Mouse (Mus musculus) gastrocnemius, postnatal 14 days (tissue): ENCODE results near the gene Asic2. TPM values are rescaled to one million over a fixed set of nuclear protein-coding genes. Genes with fewer than 3 reads are reported as not detected.

Experiments
- DNase-seq: peaks from one replicate; pipeline ENCODE4 v3.0.0; 2021; ENCODE audit warnings: mixed read lengths
- intact Hi-C: fragments of 180-260 bp; cut with DNase I; formaldehyde crosslinking; loops from one replicate; pipeline ENCODE4 v1.15.1; 2025; ENCODE audit warnings: low total_unique reads
- total RNA-seq, 2 experiments: library from RNA; stranded (reverse); gene quantifications; 2 replicates each; pipeline ENCODE4 v1.2.3; 2021

Gene Asic2
- total RNA-seq, 2 experiments from 2014 or later, result 0.06 TPM; not detected in 1

DNA sequence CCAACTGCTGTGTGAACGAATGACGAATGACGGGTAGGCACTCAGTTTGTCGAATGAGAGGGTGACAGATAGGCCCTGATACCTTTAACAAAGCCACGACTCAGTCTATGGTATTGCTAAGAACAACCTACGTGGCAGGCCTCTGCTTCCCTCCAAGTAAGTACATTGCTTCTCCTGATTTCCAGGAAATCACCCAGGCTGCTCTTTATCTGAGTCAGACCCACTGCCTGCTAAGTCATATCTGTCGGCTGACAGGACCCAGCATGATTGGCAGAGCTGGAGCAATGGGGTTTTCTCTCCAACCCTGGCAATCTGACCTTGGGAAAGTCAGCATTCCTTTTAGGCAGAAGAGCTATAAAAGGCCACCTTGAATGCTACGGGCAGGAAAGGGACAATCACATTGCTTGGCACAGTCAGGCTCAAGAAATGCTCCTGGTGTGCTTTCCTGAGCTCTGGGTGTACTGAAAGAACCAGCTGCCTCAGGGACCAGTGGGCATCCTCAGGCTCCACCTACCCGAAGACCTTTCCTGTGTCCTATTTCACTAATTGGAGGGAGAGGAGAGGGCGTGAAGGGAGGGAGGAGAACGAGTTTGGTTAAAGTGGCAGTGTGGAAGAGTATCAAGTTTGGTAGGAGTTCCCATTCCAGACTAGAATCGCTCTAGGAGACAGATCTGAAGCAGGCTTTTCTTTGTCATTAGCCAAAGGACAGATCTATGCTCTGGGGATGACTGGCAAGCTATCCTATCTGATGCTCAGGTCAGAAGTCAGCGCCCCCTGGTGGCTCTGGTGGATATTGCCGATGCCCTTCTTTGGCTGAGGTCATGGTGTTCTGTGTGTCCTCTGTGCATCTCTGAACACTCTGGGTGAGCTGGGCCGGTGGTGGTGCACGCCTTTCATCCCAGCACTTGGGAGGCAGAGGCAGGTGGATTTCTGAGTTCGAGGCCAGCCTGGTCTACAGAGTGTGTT, 1095.5 kb downstream of the Asic2 start:
- intact Hi-C loops, result no loop called here
- DNase-seq, result peak; percentile 37

DNA sequence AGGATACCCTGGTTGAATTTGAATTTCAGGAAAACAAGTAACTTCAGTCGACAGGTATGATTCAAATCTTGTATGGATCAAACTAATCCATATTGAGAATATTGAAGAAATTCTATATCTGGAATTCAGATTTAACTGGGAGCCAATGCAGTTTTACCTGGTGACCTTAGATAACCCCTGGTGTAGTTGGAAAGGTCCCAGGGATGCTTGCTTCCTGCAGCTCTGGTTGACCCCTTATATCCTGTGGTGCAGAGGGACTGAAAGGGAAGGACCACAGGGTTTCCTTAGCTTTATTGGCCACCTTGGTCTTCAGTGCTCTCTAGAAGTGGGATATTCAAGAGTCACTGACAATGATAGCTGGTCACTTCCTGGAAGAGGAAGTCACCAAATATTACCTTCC, 1100.2 kb downstream of the Asic2 start:
- DNase-seq, result no peak
- intact Hi-C loops, result no loop called here

DNA sequence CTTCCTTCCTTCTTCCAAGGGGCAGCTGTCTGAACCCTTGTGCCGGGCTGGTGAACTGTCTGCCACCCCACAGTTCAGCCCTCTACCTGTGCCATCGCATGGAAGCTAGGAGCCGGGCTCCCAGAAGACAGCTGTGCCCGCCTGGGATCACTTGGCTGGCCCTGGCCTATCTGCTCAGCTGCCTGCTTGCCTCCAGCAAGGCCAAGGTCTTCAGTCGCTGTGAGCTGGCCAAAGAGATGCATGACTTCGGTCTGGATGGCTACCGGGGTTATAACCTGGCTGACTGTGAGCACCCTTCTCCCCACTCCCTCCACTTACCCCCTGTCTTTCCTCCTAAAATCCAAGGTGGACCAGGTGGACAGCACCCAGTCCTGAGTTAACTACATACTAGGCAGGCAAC, 1105.3 kb downstream of the Asic2 start:
- intact Hi-C loops, result no loop called here
- DNase-seq, result no peak

DNA sequence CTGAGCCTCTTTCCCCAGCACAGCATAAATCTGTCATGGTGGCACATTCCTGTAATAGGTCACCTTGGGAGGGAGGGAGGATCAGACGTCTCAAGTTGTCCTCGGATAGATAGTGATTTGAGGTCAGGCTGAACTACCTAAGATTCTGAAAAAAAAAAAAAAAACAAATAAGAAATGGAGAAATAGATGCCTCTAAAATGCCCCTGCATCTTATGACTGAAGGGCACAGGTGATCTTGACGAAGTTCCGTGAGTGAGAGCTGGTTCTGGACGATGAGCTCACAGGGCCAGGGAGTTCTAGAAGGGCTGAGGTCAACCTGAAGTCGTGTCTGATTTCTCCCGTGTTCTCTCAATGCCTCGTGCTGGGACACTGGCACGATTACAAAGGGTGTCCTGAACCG, 1110.2 kb downstream of the Asic2 start, which contains the start of gene Spaca3:
Gene Spaca3 (plus strand): TSS at position 301 of the 400 bp plus-strand sequence.
- DNase-seq, result no peak
- intact Hi-C loops, result no loop called here

DNA sequence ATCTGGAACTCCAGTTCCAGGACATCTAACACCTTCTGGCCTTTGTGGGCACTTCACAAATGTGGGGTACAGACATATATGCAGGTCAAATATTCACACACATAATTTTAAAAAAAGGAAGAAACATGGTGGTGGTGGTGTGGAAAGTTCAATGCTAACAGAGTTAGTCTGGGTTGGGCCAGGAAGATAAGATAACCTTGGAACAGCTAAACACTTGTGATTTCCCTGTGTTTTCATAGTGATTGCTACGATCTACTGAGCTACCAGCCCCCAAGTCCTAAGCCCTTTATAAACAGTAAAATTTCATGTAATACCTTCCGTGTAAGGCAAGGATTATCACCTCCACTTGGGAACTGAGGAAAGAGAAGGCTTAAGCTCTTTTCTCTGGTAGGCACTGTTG, 1111.4 kb downstream of the Asic2 start:
- DNase-seq, result no peak
- intact Hi-C loops, result no loop called here

DNA sequence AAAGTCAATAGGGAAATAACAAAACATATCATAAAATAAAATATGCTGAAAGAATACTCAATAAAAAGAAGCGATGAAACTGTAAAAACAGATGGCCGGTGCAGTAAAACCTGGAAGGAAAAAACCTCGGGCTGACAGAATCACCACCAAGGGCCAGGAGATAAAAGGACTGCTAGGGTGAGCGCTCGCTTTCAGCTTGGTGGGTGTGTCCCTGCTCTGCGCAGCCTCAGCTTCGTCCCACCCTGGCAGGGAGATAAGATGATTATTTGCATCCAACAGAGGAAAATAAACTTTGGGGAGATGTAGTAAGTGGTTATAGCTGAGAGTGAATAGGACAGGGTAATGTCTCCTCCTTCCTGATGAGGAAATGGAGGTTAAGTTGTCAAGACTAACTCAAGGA, 1113.3 kb downstream of the Asic2 start:
- no peak for DNase-seq
- intact Hi-C loops, result loop anchor here (5.0 kb wide), 1 partner anchor 158 kb away; no protein-coding TSS in a partner anchor

DNA sequence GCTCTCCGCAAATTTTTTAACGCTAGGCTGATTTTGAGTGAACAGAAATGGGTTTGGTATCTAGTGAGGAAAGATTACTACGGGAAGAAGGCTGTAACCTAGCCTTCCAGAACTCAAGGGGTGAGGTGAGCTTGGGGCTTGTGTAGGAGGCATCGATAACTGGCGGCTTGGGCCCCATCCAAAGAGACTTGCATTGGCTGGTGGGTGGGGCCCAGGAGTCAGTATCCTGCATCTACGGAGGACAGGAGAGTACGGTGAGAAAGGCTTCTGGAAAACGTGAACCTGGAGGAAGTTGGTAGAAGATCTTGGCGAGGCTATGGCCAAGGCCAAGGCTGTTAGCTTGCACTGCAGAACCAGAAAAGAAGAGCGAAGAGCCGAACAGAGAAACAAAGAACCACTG, 1113.8 kb downstream of the Asic2 start:
- intact Hi-C loops, result loop anchor here (5.0 kb wide), 1 partner anchor 157 kb away; no protein-coding TSS in a partner anchor
- no peak for DNase-seq

DNA sequence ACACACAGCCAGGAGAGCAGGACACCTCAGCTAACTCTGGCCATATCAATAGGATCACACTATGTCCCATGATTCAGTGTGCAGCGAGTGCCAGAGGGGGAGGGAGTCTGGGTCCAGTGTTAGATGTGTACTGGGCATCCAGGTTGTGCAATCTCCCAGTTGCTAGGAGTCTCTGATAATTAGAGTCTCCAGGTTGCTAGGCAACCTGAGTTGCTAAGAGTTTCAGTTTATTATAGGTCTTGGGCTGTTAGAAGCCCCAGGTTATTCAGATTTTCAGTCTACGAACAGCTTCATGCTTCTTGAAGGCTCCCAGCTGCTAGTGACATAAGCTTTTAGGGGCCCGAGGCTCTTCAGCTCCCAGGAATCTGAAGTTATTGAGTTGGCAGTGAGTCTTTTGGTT, 1115.2 kb downstream of the Asic2 start:
- intact Hi-C loops, result loop anchor here (5.0 kb wide), 1 partner anchor 156 kb away; no protein-coding TSS in a partner anchor
- DNase-seq, result no peak

DNA sequence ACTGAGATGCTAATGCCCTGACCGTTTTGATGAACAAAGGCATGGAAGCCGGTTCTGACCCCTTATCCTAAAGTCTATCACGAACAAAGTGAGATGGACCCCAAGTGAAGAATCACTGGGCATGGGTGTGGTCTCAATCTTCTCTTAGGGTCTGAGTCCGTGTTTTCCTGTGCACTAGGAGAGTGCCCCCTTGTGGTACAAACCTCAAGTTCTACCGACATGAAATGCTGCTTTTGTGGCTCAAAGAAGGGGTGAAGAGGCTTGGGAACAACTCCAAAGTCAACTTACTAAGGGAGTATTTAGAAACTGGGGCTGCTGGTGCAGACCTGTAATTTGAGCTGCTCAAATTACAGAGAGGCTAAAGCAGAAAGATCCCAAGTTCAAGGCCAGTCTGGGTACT, 1116.4 kb downstream of the Asic2 start:
- DNase-seq, result no peak
- intact Hi-C loops, result loop anchor here (5.0 kb wide), 1 partner anchor 155 kb away; no protein-coding TSS in a partner anchor

DNA sequence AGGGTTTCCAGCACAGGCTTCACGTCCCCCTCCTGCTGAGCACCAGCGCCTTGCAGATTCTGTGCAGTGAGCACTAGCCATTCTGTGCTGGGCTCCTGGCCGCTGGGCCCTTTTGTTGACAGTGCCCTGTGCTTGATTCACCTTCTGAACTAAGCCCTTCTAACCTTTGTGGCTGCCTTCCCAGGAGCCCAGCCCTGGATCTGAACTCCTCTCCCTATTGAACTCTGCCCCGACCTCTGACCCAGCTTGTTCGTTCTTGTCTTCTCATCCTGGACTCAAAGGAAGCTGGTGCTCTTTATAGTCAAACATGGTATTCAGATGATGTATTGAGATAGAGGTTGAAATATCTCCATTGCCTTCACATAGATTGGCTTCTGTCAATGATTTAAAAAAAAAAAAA, 1120.1 kb downstream of the Asic2 start:
- no peak for DNase-seq
- intact Hi-C loops, result no loop called here

DNA sequence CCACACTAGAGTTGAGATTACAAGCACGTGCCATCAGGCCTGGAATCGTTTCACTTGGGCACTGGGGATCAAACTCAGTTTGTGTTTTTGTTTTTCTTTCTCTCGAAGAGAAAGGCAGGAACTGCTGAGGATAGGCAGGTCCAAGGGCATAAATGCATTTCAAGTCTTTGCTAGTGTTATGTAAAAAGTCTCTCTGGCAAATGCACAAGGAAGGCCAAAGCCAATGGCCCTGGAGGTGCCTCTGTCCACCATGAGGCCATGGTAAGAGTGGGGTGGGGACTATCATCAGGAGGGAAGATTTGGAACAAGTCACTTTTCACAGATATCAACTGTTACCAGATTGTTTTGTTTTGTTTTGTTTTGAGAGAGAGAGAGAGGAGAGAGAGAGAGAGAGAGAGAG, 1122.1 kb downstream of the Asic2 start:
- DNase-seq, result no peak
- intact Hi-C loops, result no loop called here

DNA sequence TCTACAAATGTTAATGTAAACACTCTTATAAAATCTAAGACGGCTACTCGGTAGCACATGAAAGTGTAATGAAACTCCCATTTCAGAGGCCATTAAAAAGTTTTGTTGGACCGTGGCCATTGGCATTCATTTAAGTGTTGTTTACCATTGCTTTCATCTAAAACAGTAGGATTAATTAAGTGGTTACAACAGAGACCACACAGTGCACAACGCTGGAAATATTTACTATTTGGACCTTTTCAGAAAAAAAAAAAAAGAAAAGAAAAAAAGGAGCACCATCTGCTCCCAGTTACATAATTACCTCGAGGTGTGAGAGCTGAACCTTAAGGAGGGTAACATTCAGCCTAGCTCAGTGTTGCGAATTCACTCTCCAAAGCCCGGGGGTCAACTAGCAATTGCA, 1122.8 kb downstream of the Asic2 start:
- intact Hi-C loops, result no loop called here

DNA sequence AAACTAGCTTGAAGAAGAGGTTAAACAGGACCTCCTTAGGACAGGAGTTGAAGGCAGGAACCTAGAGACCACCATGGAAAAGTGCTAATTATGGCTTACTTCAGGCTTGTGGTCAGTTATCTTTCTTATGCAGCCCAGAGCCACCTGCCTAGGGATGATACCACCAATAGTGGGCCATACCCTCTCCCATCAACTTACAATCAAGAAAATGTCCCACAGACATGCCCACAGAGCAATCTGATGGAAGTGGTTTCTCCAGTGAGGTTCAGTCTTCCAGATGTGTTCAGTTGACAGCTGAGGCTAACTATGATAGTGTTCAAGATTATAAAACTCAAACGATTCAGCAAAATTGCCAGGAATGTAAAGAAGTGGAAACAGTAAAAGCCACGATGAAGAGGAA, 1124.8 kb downstream of the Asic2 start:
- DNase-seq, result no peak
- intact Hi-C loops, result no loop called here

More for the DNA sequence above, 1122.8 kb downstream of the Asic2 start:
- no peak for DNase-seq

DNA sequence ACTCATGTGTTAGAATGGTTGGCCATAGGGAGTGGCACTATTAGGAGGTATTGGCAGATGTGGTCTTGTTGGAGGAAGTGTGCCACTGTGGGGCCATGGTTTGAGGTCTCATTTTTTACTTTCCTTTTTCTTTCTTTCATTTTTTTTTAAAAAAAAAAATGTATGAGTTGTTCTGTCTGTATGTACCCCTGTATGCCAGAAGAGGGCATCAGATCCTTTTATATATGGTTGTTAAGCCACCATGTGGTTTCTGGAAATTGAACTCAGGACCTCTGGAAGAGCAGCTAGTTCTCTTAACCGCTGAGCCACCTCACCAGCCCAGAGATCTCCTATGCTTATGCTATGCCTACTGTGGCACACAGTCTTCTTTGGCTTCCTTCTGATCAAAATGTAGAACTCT, 1129.5 kb downstream of the Asic2 start:
- no peak for DNase-seq
- intact Hi-C loops, result no loop called here

DNA sequence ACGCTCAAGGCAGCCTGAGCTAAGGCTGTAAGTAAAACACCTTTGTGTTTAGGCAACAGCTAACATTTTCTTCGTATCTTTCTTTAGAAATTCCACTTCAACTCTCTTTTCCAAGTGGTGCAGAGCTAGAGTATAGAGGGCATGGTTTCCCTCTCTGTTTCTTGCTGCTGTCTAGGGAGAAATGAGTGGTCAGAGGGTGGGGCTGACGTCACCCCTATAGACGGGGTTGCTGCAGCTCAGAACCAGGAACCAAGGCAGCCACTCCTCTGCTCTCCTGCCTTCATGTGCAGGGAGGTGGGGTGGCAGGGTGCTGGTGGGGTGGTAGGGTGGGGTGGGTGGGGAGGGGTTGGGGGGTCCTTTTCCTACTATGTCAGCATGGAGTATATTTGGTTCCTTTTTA, 1132.4 kb downstream of the Asic2 start:
- intact Hi-C loops, result no loop called here

DNA sequence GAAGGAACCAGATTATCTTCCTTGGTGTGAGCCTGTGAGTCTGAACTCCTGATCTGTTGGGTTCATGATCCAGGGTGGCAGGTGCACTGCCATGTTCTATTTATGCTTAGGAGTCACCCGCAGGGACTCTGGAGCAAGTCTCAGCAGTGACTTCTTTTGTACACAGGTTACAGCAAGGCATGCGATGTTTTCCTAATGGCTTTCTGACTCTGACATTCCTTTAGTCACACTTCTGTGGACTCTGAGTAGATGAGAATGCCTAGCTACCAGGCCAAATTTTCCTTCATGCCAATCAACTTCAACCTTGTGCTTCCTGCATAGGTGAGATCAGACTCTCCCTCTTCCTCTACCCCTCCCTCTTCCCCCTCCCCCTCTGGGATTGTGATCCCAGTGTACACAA, 1132.9 kb downstream of the Asic2 start:
- intact Hi-C loops, result no loop called here
- no peak for DNase-seq

More for the DNA sequence above, 1132.4 kb downstream of the Asic2 start:
- DNase-seq, result no peak

Other genes with a start within 250 kb of the Asic2 start
- gene 5530401A14Rik, start 107.8 kb downstream of the Asic2 start, total RNA-seq, result under 1 TPM; 0.13 to 0.16 TPM
- 1 to 10 TPM in 1 of 2 experiments, under 1 TPM in 1; 0.29 to 1.1 TPM for gene Ccl2, start 67.1 kb upstream of the Asic2 start, total RNA-seq
- not detected for gene Gm17268, start 70.1 kb upstream of the Asic2 start, total RNA-seq
- under 1 TPM in 1 of 2 experiments, not detected in 1; 0.45 TPM for gene Ccl7, start 77.3 kb upstream of the Asic2 start, total RNA-seq
- 10 to 100 TPM; 16.3 to 20.7 TPM for gene Ccl11, start 89.4 kb upstream of the Asic2 start, total RNA-seq
- under 1 TPM in 1 of 2 experiments, not detected in 1; 0.86 TPM for gene Ccl12, start 133.4 kb upstream of the Asic2 start, total RNA-seq
- under 1 TPM; 0.62 to 0.66 TPM for gene Ccl8, start 146.7 kb upstream of the Asic2 start, total RNA-seq